Mouse (Mus musculus) hindbrain, postnatal 0 days (tissue): Measurements from ENCODE around the gene Plekha6. TPM values are rescaled to one million over a fixed set of nuclear protein-coding genes. Genes with fewer than 3 reads are reported as not detected.
"Not testable (repeated sequence)": the region's sequence is repeated elsewhere in the genome, so short reads cannot be mapped to it uniquely, and the experiment has no call there.

ENCODE experiments used
- ATAC-seq: fragments of 200-750 bp; cut with Nextera tagmentation; 2 replicates; pipeline ENCODE4 v1.8.0; 2017; ENCODE audit warnings: mild to moderate bottlenecking, moderate TSS enrichment, moderate library complexity
- DNase-seq: peaks from one replicate; pipeline ENCODE4 v3.0.0-alpha.2; 2015; ENCODE audit warnings: low spot score
- H3K27ac ChIP-seq: fragments of 300-500 bp; sonication (generic); 2 replicates; pipeline ENCODE4 v1.5.1; 2014; ENCODE audit warnings: mild to moderate bottlenecking
- H3K27me3 ChIP-seq: fragments of 300-500 bp; sonication (generic); 2 replicates; pipeline ENCODE4 v1.6.1; 2014; ENCODE audit warnings: low read length, mixed read lengths; ENCODE audit not compliant: insufficient read depth
- H3K36me3 ChIP-seq: fragments of 300-500 bp; sonication (generic); 2 replicates; pipeline ENCODE4 v1.6.1; 2014; ENCODE audit warnings: low read length, mixed read lengths; ENCODE audit not compliant: insufficient read depth
- H3K4me1 ChIP-seq: fragments of 300-500 bp; sonication (generic); 2 replicates; pipeline ENCODE4 v1.6.1; 2014; ENCODE audit warnings: antibody characterized with exemption, low read length, mixed read lengths; ENCODE audit not compliant: insufficient read depth
- H3K4me2 ChIP-seq: fragments of 300-500 bp; sonication (generic); 2 replicates; pipeline ENCODE4 v1.6.1; 2014; ENCODE audit warnings: low read depth, mild to moderate bottlenecking, low read length, moderate library complexity, mixed read lengths
- H3K4me3 ChIP-seq: fragments of 300-500 bp; sonication (generic); 2 replicates; pipeline ENCODE4 v1.5.1; 2014; ENCODE audit warnings: low read length
- H3K9ac ChIP-seq: fragments of 300-500 bp; sonication (generic); replicated peaks from 2 replicates; pipeline ENCODE4 v1.6.1; 2014; ENCODE audit warnings: mild to moderate bottlenecking, low read length, moderate library complexity, mixed read lengths
- H3K9me3 ChIP-seq: fragments of 300-500 bp; sonication (generic); 2 replicates; pipeline ENCODE4 v1.6.1; 2016; ENCODE audit warnings: low read length, mixed read lengths
- CTCF ChIP-seq: IDR thresholded peaks from 2 replicates; pipeline ENCODE4 v1.5.1; 2016; ENCODE audit warnings: antibody characterized with exemption, control low read depth, low read depth
- whole genome bisulfite sequencing: fragments of 180-500 bp; shearing (Covaris S2); extraction: QIAGEN DNeasy Blood & Tissue Kit; methylation state at CpG from one replicate; pipeline ENCODE4 v1.1.7; 2014; 5-methylcytosine and 5-hydroxymethylcytosine counted together
- polyA plus RNA-seq: library from polyadenylated mRNA; unstranded; fragments of >200 nt; fragmentation: Nextera tagmentation; extraction: Ambion mirVana; gene quantifications from 2 replicates; pipeline ENCODE4 v1.2.1, GENCODE M21; 2015
- total RNA-seq: library from RNA; depleted of rRNA; stranded (reverse); fragments of >200 nt; gene quantifications from 2 replicates; pipeline ENCODE4 v1.2.3, GENCODE M21; 2014

Plekha6 gene
- total and polyA plus RNA-seq, 2 experiments from 2014 or later, result 9.7 to 41.0 TPM

- no peak for TF ChIP-seq CTCF
- H3K4me3 ChIP-seq, result no peak overlapping the region
- H3K4me1 ChIP-seq, result peaks cover 18% of the 10 kb centered on the region
- WGBS, result 32% methylated on average over 6 of the region's 6 CpGs
- peak; percentile 16; the same call in 1 of the 2 replicates for ATAC-seq
- no peak overlapping the region for H3K9ac ChIP-seq
- H3K36me3 ChIP-seq, result no peaks in the 10 kb centered on the region
- no peak overlapping the region for H3K27ac ChIP-seq
- H3K4me2 ChIP-seq, result no peak overlapping the region
- H3K27me3 ChIP-seq, result no peaks in the 10 kb centered on the region
- H3K9me3 ChIP-seq, result no peaks in the 10 kb centered on the region
- peak; percentile 53 for DNase-seq
Measured at GRCm38 (mm10) chr1:133333937-133334336, 169.9 kb downstream of the Plekha6 start.

- 70% methylated on average over 1 of the region's 1 CpGs for WGBS
- not testable (repeated sequence) for H3K4me2 ChIP-seq, H3K27ac ChIP-seq, H3K27me3 ChIP-seq, DNase-seq, H3K4me1 ChIP-seq, H3K9ac ChIP-seq, H3K36me3 ChIP-seq, H3K4me3 ChIP-seq, ATAC-seq, H3K9me3 ChIP-seq
Measured at GRCm38 (mm10) chr1:133340403-133340802, 176.4 kb downstream of the Plekha6 start.

- H3K9me3 ChIP-seq, result no peaks in the 10 kb centered on the region
- 92% methylated on average over 2 of the region's 2 CpGs for WGBS
- H3K9ac ChIP-seq, result no peak overlapping the region
- no peaks in the 10 kb centered on the region for H3K27me3 ChIP-seq
- no peak overlapping the region for H3K4me2 ChIP-seq
- no peak overlapping the region for H3K27ac ChIP-seq
- no peaks in the 10 kb centered on the region for H3K36me3 ChIP-seq
- no peak for TF ChIP-seq CTCF
- no peak for ATAC-seq
- no peak for DNase-seq
- H3K4me1 ChIP-seq, result no peaks in the 10 kb centered on the region
- H3K4me3 ChIP-seq, result no peak overlapping the region
Measured at GRCm38 (mm10) chr1:133344357-133344756, 180.3 kb downstream of the Plekha6 start.

- H3K4me3 ChIP-seq, result no peak overlapping the region
- H3K27me3 ChIP-seq, result no peaks in the 10 kb centered on the region
- H3K4me1 ChIP-seq, result no peaks in the 10 kb centered on the region
- no peak overlapping the region for H3K9ac ChIP-seq
- TF ChIP-seq CTCF, result no peak
- H3K27ac ChIP-seq, result no peak overlapping the region
- DNase-seq, result no peak
- 81% methylated on average over 9 of the region's 9 CpGs for WGBS
- no peaks in the 10 kb centered on the region for H3K9me3 ChIP-seq
- H3K36me3 ChIP-seq, result no peaks in the 10 kb centered on the region
- ATAC-seq, result no peak
- H3K4me2 ChIP-seq, result no peak overlapping the region
Measured at GRCm38 (mm10) chr1:133346531-133346930, 182.5 kb downstream of the Plekha6 start.

GRCm38 (mm10) chr1:133347226-133347625 is 183.2 kb downstream of the Plekha6 start:
- H3K27ac ChIP-seq, result no peak overlapping the region

GRCm38 (mm10) chr1:133347693-133348520 is 183.9 kb downstream of the Plekha6 start:
- Histone ChIP-seq H3K36me3 (no peaks in the 10 kb centered on the region), H3K9ac (no peak overlapping the region), H3K4me3 (no peak overlapping the region), H3K27me3 (no peaks in the 10 kb centered on the region), H3K4me1 (no peaks in the 10 kb centered on the region), H3K9me3 (no peaks in the 10 kb centered on the region), H3K27ac (no peak overlapping the region), H3K4me2 (no peak overlapping the region)
- 77% methylated on average over 11 of the region's 11 CpGs for WGBS
- TF ChIP-seq CTCF, result no peak
- ATAC-seq, result no peak
- DNase-seq, result no peak

More at GRCm38 (mm10) chr1:133347226-133347625, 183.2 kb downstream of the Plekha6 start:
- no peak overlapping the region for H3K9ac ChIP-seq
- H3K9me3 ChIP-seq, result no peaks in the 10 kb centered on the region
- H3K36me3 ChIP-seq, result no peaks in the 10 kb centered on the region
- H3K4me3 ChIP-seq, result no peak overlapping the region
- 73% methylated on average over 3 of the region's 3 CpGs for WGBS
- H3K27me3 ChIP-seq, result no peaks in the 10 kb centered on the region
- no peak for DNase-seq
- H3K4me1 ChIP-seq, result no peaks in the 10 kb centered on the region
- ATAC-seq, result no peak
- H3K4me2 ChIP-seq, result no peak overlapping the region
- TF ChIP-seq CTCF, result no peak

- no peak within 1 kb of the TSS for H3K4me3 ChIP-seq
- H3K27me3 ChIP-seq, result no peaks in the 10 kb centered on the region
- H3K9me3 ChIP-seq, result no peaks in the 10 kb centered on the region
- H3K4me1 ChIP-seq, result no peaks in the 10 kb centered on the region
- no peak within 1 kb of the TSS for H3K4me2 ChIP-seq
- no peak for TF ChIP-seq CTCF
- ATAC-seq (no peak), DNase-seq (no peak)
- 90% methylated on average over 1 of the region's 1 CpGs for WGBS
- H3K36me3 ChIP-seq, result no peaks in the 10 kb centered on the region
- no peak within 1 kb of the TSS for H3K27ac ChIP-seq
- H3K9ac ChIP-seq, result no peak within 1 kb of the TSS
Measured at GRCm38 (mm10) chr1:133350210-133350609, 186.2 kb downstream of the Plekha6 start, which contains the start of gene Ren1. Gene Ren1, plus strand, starts transcription at chr1:133350510.
